Mouse (Mus musculus) olfactory bulb, adult 2 months (tissue): Measurements from ENCODE around the gene Ccdc173. TPM values are rescaled to one million over a fixed set of nuclear protein-coding genes. Genes with fewer than 3 reads are reported as not detected.

Experiments used
- H3K27ac ChIP-seq: fragments of 200-500 bp; 2 replicates; pipeline ENCODE4 v1.5.1; 2012; ENCODE audit warnings: low read depth, low read length; ENCODE audit not compliant: insufficient read depth
- H3K4me1 ChIP-seq: fragments of 200-500 bp; 2 replicates; pipeline ENCODE4 v1.6.1; 2012; ENCODE audit warnings: low read length; ENCODE audit not compliant: control insufficient read depth, insufficient read depth
- H3K4me3 ChIP-seq: fragments of 200-500 bp; 2 replicates; pipeline ENCODE4 v1.5.1; 2012; ENCODE audit warnings: mild to moderate bottlenecking, low read depth, low read length, moderate library complexity; ENCODE audit not compliant: insufficient read depth
- CTCF ChIP-seq: fragments of 200-500 bp; IDR thresholded peaks from 2 replicates; pipeline ENCODE4 v1.5.1; 2012; ENCODE audit warnings: low read depth, mild to moderate bottlenecking, low read length, moderate library complexity; ENCODE audit not compliant: insufficient read depth
- POLR2A ChIP-seq: fragments of 200-500 bp; IDR thresholded peaks from 2 replicates; pipeline ENCODE4 v1.6.1; 2012; ENCODE audit warnings: mild to moderate bottlenecking, low read depth, low read length, moderate library complexity; ENCODE audit not compliant: insufficient read depth
- WGBS: fragments of 180-500 bp; shearing (Covaris S2); methylation state at CpG from one replicate; pipeline ENCODE4 v1.1.7; 2018; 5-methylcytosine and 5-hydroxymethylcytosine counted together
- polyA plus RNA-seq: library from polyadenylated mRNA; stranded (reverse); fragments of >200 nt; gene quantifications from 2 replicates; pipeline ENCODE4 v1.2.4, GENCODE M21; 2012; ENCODE audit warnings: low replicate concordance; ENCODE audit not compliant: missing spikeins, insufficient read depth, insufficient read length

Ccdc173 gene
- polyA plus RNA-seq, result not detected in 2 replicates

DNA sequence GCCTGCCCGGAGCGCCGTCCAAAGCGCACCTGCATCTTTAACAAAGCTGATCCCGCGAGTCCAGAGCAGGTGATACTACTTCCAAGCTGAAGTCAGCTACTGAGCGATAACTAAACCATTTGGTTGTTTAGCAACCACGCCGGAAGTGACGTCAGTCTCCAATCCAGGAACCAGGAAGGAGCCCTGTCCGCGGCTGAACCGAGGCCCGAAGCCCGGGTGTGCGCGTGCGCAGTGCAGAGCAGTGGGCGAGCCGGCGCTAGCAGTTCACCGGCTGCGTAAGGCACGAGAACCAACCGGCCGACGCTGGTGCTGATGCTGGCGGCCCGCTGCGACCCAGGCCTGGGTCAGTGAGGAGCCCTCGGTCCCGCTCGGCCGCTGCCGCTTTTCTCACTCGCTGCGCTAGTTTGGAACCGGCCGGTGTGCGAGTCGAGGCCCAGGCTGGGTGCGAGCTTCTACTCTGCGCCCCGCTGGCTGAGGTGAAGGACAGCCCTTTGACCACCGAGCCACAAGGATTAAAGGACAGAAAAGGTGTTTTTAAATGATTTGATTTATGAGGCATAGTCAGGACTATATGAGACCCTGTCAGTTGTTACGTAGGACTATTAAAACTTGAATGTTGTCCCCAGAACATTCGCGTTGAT lies at the start of gene Ccdc173, which contains the start of gene Phospho2:
Gene Ccdc173, minus strand, starts transcription at position 147 of the 641 bp plus-strand sequence.
Gene Phospho2, plus strand, starts transcription at position 195 of the 641 bp plus-strand sequence.
- 1% methylated on average over 48 of the region's 48 CpGs for WGBS
- H3K4me1 ChIP-seq, result peaks cover 6% of the 10 kb centered on the region; the same call in 1 of the 2 replicates
- peak within 1 kb of the TSS; percentile 85 for H3K27ac ChIP-seq
- TF ChIP-seq CTCF (no peak), POLR2A (peak; percentile 75; the same call in 1 of the 2 replicates)
- peak within 1 kb of the TSS; percentile 51 for H3K4me3 ChIP-seq

GRCm38 (mm10) chr2:69838707-69839106 lies 49.3 kb upstream of the Ccdc173 start:
- no peak for TF ChIP-seq CTCF
- no peak for TF ChIP-seq POLR2A
- H3K4me1 ChIP-seq, result peaks cover 5% of the 10 kb centered on the region
- no peak overlapping the region for H3K4me3 ChIP-seq
- H3K27ac ChIP-seq, result no peak overlapping the region

GRCm38 (mm10) chr2:69837996-69838395 lies 48.6 kb upstream of the Ccdc173 start:
- 47% methylated on average over 3 of the region's 3 CpGs for WGBS
- no peak for TF ChIP-seq CTCF
- TF ChIP-seq POLR2A, result no peak
- Histone ChIP-seq H3K27ac (no peak overlapping the region), H3K4me3 (no peak overlapping the region), H3K4me1 (peaks cover 5% of the 10 kb centered on the region)

DNA sequence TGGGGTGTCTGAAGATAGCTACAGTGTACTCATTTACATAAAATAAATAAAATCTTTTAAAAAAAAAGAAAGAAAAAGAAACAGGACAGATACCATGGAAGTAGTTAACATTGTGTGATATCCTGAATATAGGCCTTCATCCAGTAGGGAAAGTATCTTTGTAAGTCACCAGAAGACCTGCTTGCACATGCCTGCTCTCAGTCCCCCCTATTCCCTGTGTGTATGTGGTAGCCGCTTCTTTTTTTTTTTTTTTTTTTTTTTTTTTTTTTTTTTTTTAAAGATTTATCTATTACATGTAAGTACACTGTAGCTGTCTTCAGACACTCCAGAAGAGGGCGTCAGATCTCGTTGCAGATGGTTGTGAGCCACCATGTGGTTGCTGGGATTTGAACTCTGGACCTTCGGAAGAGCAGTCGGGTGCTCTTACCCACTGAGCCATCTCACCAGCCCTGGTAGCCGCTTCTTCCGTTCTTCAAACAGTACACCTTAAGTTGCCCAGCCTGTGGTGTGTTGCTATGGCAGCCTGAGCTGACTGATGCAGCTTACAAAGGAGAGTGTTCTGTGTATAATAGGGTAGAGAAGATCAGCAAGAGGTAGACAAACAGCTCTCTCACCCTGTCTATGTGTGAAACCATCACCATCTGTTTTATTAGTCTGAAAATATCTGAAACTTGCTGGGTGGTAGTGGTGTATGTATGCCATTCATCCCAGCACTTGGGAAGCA lies 48.0 kb upstream of the Ccdc173 start:
- Histone ChIP-seq H3K4me3 (no peak overlapping the region), H3K4me1 (peaks cover 5% of the 10 kb centered on the region), H3K27ac (no peak overlapping the region)
- TF ChIP-seq CTCF, result no peak
- TF ChIP-seq POLR2A, result no peak
- WGBS, result 75% methylated on average over 7 of the region's 7 CpGs

DNA sequence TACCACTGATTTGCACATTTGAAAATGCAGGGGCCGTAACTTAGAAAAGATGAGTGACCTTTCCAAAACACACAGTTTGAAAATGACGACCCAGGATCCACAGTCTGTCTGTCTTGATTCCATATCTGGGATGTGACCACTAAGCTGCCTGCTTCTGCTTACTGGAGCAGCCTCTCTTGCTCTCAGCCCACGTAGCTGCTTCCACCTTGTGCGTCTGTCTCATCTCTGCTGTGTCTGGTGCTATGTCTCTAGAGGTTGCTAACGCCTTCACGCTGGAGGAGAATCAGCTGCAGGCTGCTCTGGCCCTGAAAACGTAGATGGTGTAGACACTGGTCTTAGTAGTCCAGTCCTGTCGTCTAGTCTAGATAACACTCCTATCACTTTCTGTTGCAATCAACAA lies 40.7 kb upstream of the Ccdc173 start:
- Histone ChIP-seq H3K27ac (no peak overlapping the region), H3K4me3 (no peak overlapping the region), H3K4me1 (peaks cover 9% of the 10 kb centered on the region)
- no peak for TF ChIP-seq CTCF
- TF ChIP-seq POLR2A, result no peak
- WGBS, result 87% methylated on average over 8 of the region's 8 CpGs

GRCm38 (mm10) chr2:69829680-69830079 lies 40.3 kb upstream of the Ccdc173 start:
- Histone ChIP-seq H3K4me1 (peaks cover 9% of the 10 kb centered on the region), H3K27ac (no peak overlapping the region), H3K4me3 (no peak overlapping the region)
- TF ChIP-seq POLR2A (no peak), CTCF (no peak)
- 97% methylated on average over 2 of the region's 2 CpGs for WGBS

DNA sequence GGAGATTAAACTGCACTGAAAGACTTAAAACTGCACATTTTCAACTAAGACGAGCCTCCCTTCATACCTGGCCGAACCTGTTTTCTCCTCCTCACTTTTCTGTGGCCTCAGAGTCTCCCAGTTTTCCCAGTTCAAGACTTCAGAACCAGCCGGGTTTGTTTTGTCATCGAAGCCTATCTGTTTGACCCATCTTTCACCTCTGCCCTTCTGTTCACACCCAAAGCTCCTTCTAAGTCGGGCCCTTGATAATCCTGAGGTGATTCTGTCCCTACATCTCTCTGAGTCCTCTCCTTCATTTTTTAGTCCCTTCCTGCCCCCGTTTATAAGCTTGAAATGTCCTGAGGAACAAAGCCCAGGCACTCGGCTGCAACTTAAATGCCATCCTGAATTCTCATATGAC lies 38.7 kb upstream of the Ccdc173 start:
- no peak for TF ChIP-seq POLR2A
- TF ChIP-seq CTCF, result no peak
- Histone ChIP-seq H3K4me1 (peaks cover 9% of the 10 kb centered on the region), H3K4me3 (no peak overlapping the region), H3K27ac (no peak overlapping the region)
- 68% methylated on average over 7 of the region's 7 CpGs for WGBS

GRCm38 (mm10) chr2:69826380-69826779 lies 37.0 kb upstream of the Ccdc173 start:
- TF ChIP-seq CTCF (no peak), POLR2A (no peak)
- peaks cover 9% of the 10 kb centered on the region for H3K4me1 ChIP-seq
- 41% methylated on average over 2 of the region's 2 CpGs for WGBS
- no peak overlapping the region for H3K4me3 ChIP-seq
- H3K27ac ChIP-seq, result peak overlapping the region; percentile 37; the same call in 1 of the 2 replicates

DNA sequence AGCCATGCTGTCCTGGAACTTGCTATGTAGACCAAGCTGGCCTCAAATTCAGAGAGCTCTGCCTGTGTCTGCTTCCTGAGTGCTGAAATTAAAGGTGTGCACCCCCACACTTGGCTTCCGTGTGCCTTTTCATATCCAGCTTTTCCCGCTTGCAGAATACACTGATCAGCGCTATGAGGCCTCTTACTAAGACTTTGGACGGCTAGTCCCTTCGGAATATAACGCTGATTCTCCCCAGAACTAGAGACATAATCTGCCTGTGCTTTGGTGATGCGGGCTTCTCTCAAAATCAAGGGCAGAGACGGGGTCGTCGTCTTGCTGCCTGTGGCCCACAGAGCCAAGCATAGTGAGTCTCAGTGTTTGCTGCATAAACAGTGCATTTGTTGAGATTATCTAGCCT lies 36.5 kb upstream of the Ccdc173 start:
- WGBS, result 51% methylated on average over 10 of the region's 10 CpGs
- peaks cover 9% of the 10 kb centered on the region for H3K4me1 ChIP-seq
- TF ChIP-seq CTCF (no peak), POLR2A (no peak)
- H3K27ac ChIP-seq, result peak overlapping the region; percentile 48; the same call in 1 of the 2 replicates
- H3K4me3 ChIP-seq, result no peak overlapping the region
